14 mouse cellular contexts compared by ENCODE assay signal in genomic region chr6:87203467-87203866, GRCm38 (mm10).
"Had no signal": no experiment of that assay in that cellular context is flagged by ENCODE, and none has a peak within 500 bp of the region (broad histone marks: within the 10 kb centered on the region; RNA-seq: fewer than 3 reads in every experiment).

No protein-coding gene starts in this region.

- H3K36me3 ChIP-seq: liver, embryonic 13.5 days; midbrain, embryonic 12.5 days; neural tube, embryonic 15.5 days had no signal

- H3K4me1 ChIP-seq: midbrain, embryonic 12.5 days had no signal

- H3K9me3 ChIP-seq: liver, embryonic 13.5 days; lung, embryonic 15.5 days; midbrain, embryonic 12.5 days; neural tube, embryonic 15.5 days had no signal

- DNase-seq: kidney, adult 11 months; kidney, adult 9 months; kidney, postnatal 36 days; liver; liver, embryonic 13.5 days; liver, postnatal 0 days; right cerebral cortex, adult 18-20 months; right cerebral cortex, postnatal 25 days; thymus, postnatal 36 days had no signal

- H3K27ac ChIP-seq: kidney, postnatal 0 days; liver, embryonic 13.5 days; lung, embryonic 15.5 days; midbrain, embryonic 12.5 days; neural tube, embryonic 15.5 days had no signal

- H3K27me3 ChIP-seq: lung, embryonic 15.5 days; midbrain, embryonic 12.5 days; neural tube, embryonic 15.5 days had no signal

- H3K9ac ChIP-seq: liver, embryonic 13.5 days; liver, postnatal 0 days; lung, embryonic 15.5 days; midbrain, embryonic 12.5 days; neural tube, embryonic 15.5 days had no signal

- H3K4me2 ChIP-seq: liver, embryonic 13.5 days; lung, embryonic 15.5 days; midbrain, embryonic 12.5 days; neural tube, embryonic 15.5 days had no signal

- H3K4me3 ChIP-seq: liver, embryonic 13.5 days; lung, embryonic 15.5 days; midbrain, embryonic 12.5 days; myocyte; neural tube, embryonic 15.5 days had no signal

- ATAC-seq: liver, postnatal 0 days had no signal
